Mouse (Mus musculus) forebrain, postnatal 0 days (tissue): ENCODE results near the gene Agap2. TPM values are rescaled to one million over a fixed set of nuclear protein-coding genes. Genes with fewer than 3 reads are reported as not detected.

Experiments used
- ATAC-seq: fragments of 200-750 bp; cut with Nextera tagmentation; 2 replicates; pipeline ENCODE4 v1.8.0; 2017; ENCODE audit warnings: mild to moderate bottlenecking, moderate library complexity
- DNase-seq: peaks from one replicate; pipeline ENCODE4 v3.0.0-alpha.2; 2015
- H3K27ac ChIP-seq: fragments of 300-500 bp; sonication (generic); 2 replicates; pipeline ENCODE4 v1.5.1; 2014; ENCODE audit warnings: low read depth, mild to moderate bottlenecking, antibody characterized with exemption, low read length, moderate library complexity, mixed read lengths
- H3K27me3 ChIP-seq: fragments of 300-500 bp; sonication (generic); 2 replicates; pipeline ENCODE4 v1.6.1; 2014; ENCODE audit warnings: mild to moderate bottlenecking, low read length, mixed read lengths; ENCODE audit not compliant: insufficient read depth
- H3K36me3 ChIP-seq: fragments of 300-500 bp; sonication (generic); 2 replicates; pipeline ENCODE4 v1.6.1; 2014; ENCODE audit warnings: mild to moderate bottlenecking, moderate library complexity; ENCODE audit not compliant: insufficient read depth
- H3K4me1 ChIP-seq: fragments of 300-500 bp; sonication (generic); 2 replicates; pipeline ENCODE4 v1.6.1; 2014; ENCODE audit warnings: antibody characterized with exemption; ENCODE audit not compliant: insufficient read depth
- H3K4me2 ChIP-seq: fragments of 300-500 bp; sonication (generic); 2 replicates; pipeline ENCODE4 v1.6.1; 2014; ENCODE audit warnings: low read depth, mild to moderate bottlenecking, moderate library complexity
- H3K4me3 ChIP-seq: fragments of 300-500 bp; sonication (generic); 2 replicates; pipeline ENCODE4 v1.5.1; 2014; ENCODE audit warnings: low read depth, low read length, mixed read lengths
- H3K9ac ChIP-seq: fragments of 300-500 bp; sonication (generic); 2 replicates; pipeline ENCODE4 v1.6.1; 2014; ENCODE audit warnings: mild to moderate bottlenecking
- H3K9me3 ChIP-seq: fragments of 300-500 bp; sonication (generic); 2 replicates; pipeline ENCODE4 v1.6.1; 2016; ENCODE audit warnings: low read length
- CTCF ChIP-seq: sonication (generic); IDR thresholded peaks from 2 replicates; pipeline ENCODE4 v1.5.1; 2016; ENCODE audit warnings: antibody characterized with exemption, control low read depth, low read depth
- WGBS: fragments of 180-500 bp; shearing (Covaris S2); extraction: QIAGEN DNeasy Blood & Tissue Kit; methylation state at CpG from one replicate; pipeline ENCODE4 v1.1.7; 2014; 5-methylcytosine and 5-hydroxymethylcytosine counted together
- polyA plus RNA-seq: library from polyadenylated mRNA; unstranded; fragments of >200 nt; fragmentation: Nextera tagmentation; extraction: Ambion mirVana; gene quantifications from 2 replicates; pipeline ENCODE4 v1.2.1, GENCODE M21; 2015
- total RNA-seq: library from RNA; depleted of rRNA; stranded (reverse); fragments of >200 nt; gene quantifications from 2 replicates; pipeline ENCODE4 v1.2.3, GENCODE M21; 2014

The Agap2 gene
- total and polyA plus RNA-seq, 2 experiments from 2014 or later, result 4.6 to 258 TPM

DNA sequence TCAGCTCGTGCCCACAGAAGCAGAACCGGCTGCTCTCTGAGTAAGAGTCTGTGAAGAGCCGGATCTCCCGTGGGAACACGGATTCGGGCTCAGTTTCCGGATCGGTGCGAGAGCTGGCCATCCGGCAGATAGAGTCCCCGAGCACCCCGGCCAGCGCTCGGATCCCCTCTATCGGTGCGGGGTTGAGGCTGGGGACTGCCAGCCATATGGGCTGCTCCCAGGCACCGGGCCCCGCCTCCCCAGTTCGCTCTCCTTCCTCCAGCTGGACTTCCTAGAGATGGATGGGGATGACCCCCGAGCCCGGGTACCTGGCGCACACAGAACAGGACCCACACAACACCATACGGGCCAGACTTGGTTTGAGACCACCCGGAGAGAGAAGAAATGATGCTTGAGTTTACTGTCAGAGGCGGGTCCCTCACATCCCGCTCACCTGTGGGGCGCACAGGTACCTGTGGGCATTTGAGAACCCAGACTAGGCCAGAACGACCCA lies 33.8 kb upstream of the Agap2 start, which contains the start of the genes Mettl1 and Eef1akmt3:
Gene Mettl1, plus strand, starts transcription at position 141 of the 493 bp plus-strand sequence.
Gene Eef1akmt3, minus strand, starts transcription at position 240 of the 493 bp plus-strand sequence.
- 0 out of 2 replicates have a peak, but pooled peaks cover 3% of the 10 kb centered on the region for H3K36me3 ChIP-seq
- H3K9me3 ChIP-seq, result no peaks in the 10 kb centered on the region
- no peak for TF ChIP-seq CTCF
- H3K4me1 ChIP-seq, result peaks cover 6% of the 10 kb centered on the region
- under 1% methylated on average over 28 of the region's 28 CpGs for WGBS
- peak within 1 kb of the TSS; percentile 97 for H3K4me2 ChIP-seq
- DNase-seq (no peak), ATAC-seq (peak; percentile 55)
- no peaks in the 10 kb centered on the region for H3K27me3 ChIP-seq
- H3K27ac ChIP-seq, result no peak within 1 kb of the TSS; the same call in 1 of the 2 replicates
- H3K4me3 ChIP-seq, result peak within 1 kb of the TSS; percentile 76
- peak within 1 kb of the TSS; percentile 57 for H3K9ac ChIP-seq

- Histone ChIP-seq H3K36me3 (0 out of 2 replicates have a peak, but pooled peaks cover 3% of the 10 kb centered on the region), H3K27me3 (no peaks in the 10 kb centered on the region), H3K9me3 (no peaks in the 10 kb centered on the region), H3K4me2 (peak overlapping the region; percentile 97), H3K9ac (peak overlapping the region; percentile 57), H3K4me1 (peaks cover 6% of the 10 kb centered on the region), H3K27ac (no peak overlapping the region; the same call in 1 of the 2 replicates), H3K4me3 (peak overlapping the region; percentile 76)
- ATAC-seq, result peak; percentile 94
- DNase-seq, result peak; percentile 96
- peak; percentile 17; the same call in 1 of the 2 replicates for TF ChIP-seq CTCF
- WGBS, result 1% methylated on average over 44 of the region's 44 CpGs
These were observed 33.2 kb upstream of the Agap2 start for GRCm38 (mm10) chr10:127041774-127042338.

- peak overlapping the region; percentile 76 for H3K4me3 ChIP-seq
These were observed 32.5 kb upstream of the Agap2 start for GRCm38 (mm10) chr10:127042468-127043115.

GRCm38 (mm10) chr10:127043187-127043586 lies 31.9 kb upstream of the Agap2 start:
- no peak overlapping the region for H3K9ac ChIP-seq
- no peak overlapping the region for H3K4me3 ChIP-seq
- H3K4me1 ChIP-seq, result peaks cover 6% of the 10 kb centered on the region
- H3K27ac ChIP-seq, result no peak overlapping the region
- WGBS, result 87% methylated on average over 6 of the region's 6 CpGs
- H3K9me3 ChIP-seq, result no peaks in the 10 kb centered on the region
- H3K27me3 ChIP-seq, result peaks cover 5% of the 10 kb centered on the region; the same call in 1 of the 2 replicates
- TF ChIP-seq CTCF, result no peak
- H3K36me3 ChIP-seq, result 0 out of 2 replicates have a peak, but pooled peaks cover 3% of the 10 kb centered on the region
- ATAC-seq (no peak), DNase-seq (no peak)
- no peak overlapping the region for H3K4me2 ChIP-seq

More at GRCm38 (mm10) chr10:127042468-127043115, 32.5 kb upstream of the Agap2 start:
- no peak for TF ChIP-seq CTCF
- no peak for DNase-seq
- Histone ChIP-seq H3K27ac (no peak overlapping the region), H3K9ac (peak overlapping the region; percentile 57), H3K27me3 (no peaks in the 10 kb centered on the region), H3K4me1 (peaks cover 6% of the 10 kb centered on the region), H3K9me3 (no peaks in the 10 kb centered on the region), H3K4me2 (peak overlapping the region; percentile 97), H3K36me3 (0 out of 2 replicates have a peak, but pooled peaks cover 3% of the 10 kb centered on the region)
- WGBS, result 16% methylated on average over 5 of the region's 5 CpGs
- no peak for ATAC-seq

- no peak within 1 kb of the TSS for H3K4me2 ChIP-seq
- DNase-seq (no peak), ATAC-seq (no peak)
- H3K9me3 ChIP-seq, result no peaks in the 10 kb centered on the region
- H3K4me3 ChIP-seq, result no peak within 1 kb of the TSS
- H3K4me1 ChIP-seq, result no peaks in the 10 kb centered on the region
- peaks cover 32% of the 10 kb centered on the region for H3K27me3 ChIP-seq
- H3K36me3 ChIP-seq, result peaks cover 4% of the 10 kb centered on the region; the same call in 1 of the 2 replicates
- WGBS, result 27% methylated on average over 5 of the region's 5 CpGs
- H3K9ac ChIP-seq, result no peak within 1 kb of the TSS
- H3K27ac ChIP-seq, result no peak within 1 kb of the TSS
- no peak for TF ChIP-seq CTCF
These were observed 27.1 kb upstream of the Agap2 start, which contains the start of gene Cyp27b1 for GRCm38 (mm10) chr10:127047954-127048353. Gene Cyp27b1 (plus strand): TSS chr10:127048250.

- peak; percentile 24; the same call in 1 of the 2 replicates for TF ChIP-seq CTCF
- Histone ChIP-seq H3K36me3 (peaks cover 8% of the 10 kb centered on the region; the same call in 1 of the 2 replicates), H3K4me3 (no peak overlapping the region), H3K9me3 (no peaks in the 10 kb centered on the region), H3K27me3 (peaks cover 32% of the 10 kb centered on the region), H3K27ac (no peak overlapping the region), H3K9ac (no peak overlapping the region), H3K4me1 (no peaks in the 10 kb centered on the region), H3K4me2 (no peak overlapping the region)
- ATAC-seq (peak; percentile 34; the same call in 1 of the 2 replicates), DNase-seq (no peak)
- 5% methylated on average over 35 of the region's 35 CpGs for WGBS
These were observed 26.3 kb upstream of the Agap2 start for GRCm38 (mm10) chr10:127048608-127049394.
